Mouse (Mus musculus) urinary bladder, adult 2 months (tissue): ENCODE data around the gene Ptgs2. TPM values are rescaled to one million over a fixed set of nuclear protein-coding genes. Genes with fewer than 3 reads are reported as not detected.

ENCODE experiments used
- DNase-seq: peaks from one replicate; pipeline ENCODE4 v3.0.0; 2022; ENCODE audit warnings: low spot score
- polyA plus RNA-seq: library from polyadenylated mRNA; depleted of rRNA; stranded (reverse); fragments of >200 nt; gene quantifications from 2 replicates; pipeline ENCODE4 v1.2.3, GENCODE M21; 2012; rRNA removed

Gene Ptgs2
- polyA plus RNA-seq, 1 experiment = 5.5 TPM

GRCm38 (mm10) chr1:150147272-150147671, 47.4 kb downstream of the Ptgs2 start:
- DNase-seq = no peak

GRCm38 (mm10) chr1:150151411-150151810, 51.6 kb downstream of the Ptgs2 start:
- DNase-seq = no peak

Other genes starting within 250 kb of the Ptgs2 start
- gene Pla2g4a, start 138.7 kb upstream of the Ptgs2 start, polyA plus RNA-seq = 43.3 and 54.4 TPM in 2 replicates
- not detected in 2 replicates for gene Pdc, start 219.4 kb downstream of the Ptgs2 start, polyA plus RNA-seq